Mouse (Mus musculus) urinary bladder, adult 2 months (tissue): ENCODE data around the gene Azin2. TPM values are rescaled to one million over a fixed set of nuclear protein-coding genes. Genes with fewer than 3 reads are reported as not detected.

ENCODE experiments used
- DNase-seq: peaks from one replicate; pipeline ENCODE4 v3.0.0; 2022; ENCODE audit warnings: low spot score
- polyA plus RNA-seq: library from polyadenylated mRNA; depleted of rRNA; stranded (reverse); fragments of >200 nt; gene quantifications from 2 replicates; pipeline ENCODE4 v1.2.3, GENCODE M21; 2012

Gene Azin2
- polyA plus RNA-seq, 1 experiment = 18.8 TPM

DNA sequence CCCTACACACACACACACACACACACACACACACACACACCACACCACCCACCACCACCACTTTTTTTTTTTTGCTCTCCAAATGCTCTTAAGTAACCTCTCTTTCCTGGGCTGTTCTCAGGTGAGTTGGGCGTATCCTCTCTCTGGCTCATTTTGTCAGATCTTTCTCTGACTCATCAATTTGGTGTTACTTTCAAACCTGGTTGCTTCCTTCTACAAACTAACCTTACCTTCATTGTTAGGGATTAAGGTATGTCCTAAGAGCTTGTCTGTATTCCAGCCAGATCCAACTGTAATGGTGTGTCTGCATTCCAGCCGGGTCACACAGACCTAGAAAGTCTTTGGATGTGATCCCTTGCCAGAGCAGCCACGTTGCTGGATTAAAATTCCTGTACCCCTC lies 15.0 kb upstream of the Azin2 start:
- no peak for DNase-seq

DNA sequence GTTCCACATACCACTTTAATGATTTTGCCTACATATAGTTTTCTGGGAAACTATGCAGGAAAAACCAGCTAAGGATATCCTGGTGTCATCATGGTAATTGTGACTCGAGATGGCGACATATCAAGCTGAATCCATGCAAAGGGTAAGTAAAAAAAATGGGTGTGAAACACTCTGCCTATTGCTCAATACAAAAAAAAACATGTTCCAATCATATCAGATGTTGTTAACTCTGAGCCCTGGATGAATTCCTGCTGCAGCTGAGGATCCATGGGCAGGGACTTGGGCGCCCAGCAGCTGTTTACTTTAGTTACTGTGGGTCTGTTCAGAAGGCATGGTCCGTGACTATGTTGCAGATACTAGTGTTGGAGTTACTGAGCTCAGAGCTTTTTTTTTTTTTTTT lies 14.3 kb upstream of the Azin2 start:
- no peak for DNase-seq

DNA sequence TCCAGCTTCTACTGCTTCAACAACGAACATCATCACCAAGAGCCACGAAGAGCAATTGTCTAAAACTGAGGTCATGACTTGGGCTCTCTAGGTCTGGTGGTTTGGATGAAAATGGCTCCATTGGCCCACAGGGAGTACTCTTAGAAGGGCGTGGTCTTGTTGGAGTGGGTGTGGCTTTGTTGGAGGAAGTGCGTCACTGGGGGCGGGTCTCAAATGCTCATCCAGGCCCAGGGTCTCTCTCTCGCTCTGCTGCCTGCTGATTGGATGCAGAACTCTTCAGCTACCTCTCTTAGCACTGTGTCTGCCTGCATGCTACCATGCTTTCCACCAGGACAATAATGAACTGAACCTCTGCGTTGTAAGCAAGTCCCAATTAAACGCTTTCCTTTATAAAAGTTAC lies 12.4 kb upstream of the Azin2 start:
- no peak for DNase-seq

DNA sequence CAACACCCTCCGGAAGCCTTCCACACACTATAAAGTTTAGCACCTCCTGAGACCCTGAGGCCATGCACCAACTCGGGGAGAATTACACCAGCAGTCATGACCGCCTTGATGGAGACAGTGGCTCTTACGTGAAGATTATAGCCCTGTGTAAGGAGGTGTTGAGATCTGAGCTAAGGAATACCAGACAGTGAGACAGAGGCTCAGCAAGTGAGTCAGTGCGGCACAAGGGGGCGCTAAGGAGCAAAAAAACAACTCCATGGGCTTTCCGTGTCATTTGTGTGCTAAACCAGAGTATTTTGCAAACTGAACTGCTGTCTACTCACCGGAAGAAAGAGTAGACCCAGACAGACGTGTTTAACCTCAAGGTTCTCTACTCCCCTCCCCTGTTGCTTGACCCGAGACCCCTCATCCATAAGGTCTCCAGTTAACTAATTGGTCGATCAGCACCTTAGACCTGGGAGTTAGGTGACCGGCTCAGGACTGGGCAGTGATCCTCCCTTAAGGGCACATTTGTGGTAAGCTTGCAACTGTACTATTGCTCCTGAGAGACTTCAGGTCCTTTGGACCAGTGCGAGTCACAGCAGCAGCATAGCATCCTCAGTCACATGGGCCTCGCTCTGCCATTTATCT lies 8.9 kb upstream of the Azin2 start:
- DNase-seq = peak; percentile 59

DNA sequence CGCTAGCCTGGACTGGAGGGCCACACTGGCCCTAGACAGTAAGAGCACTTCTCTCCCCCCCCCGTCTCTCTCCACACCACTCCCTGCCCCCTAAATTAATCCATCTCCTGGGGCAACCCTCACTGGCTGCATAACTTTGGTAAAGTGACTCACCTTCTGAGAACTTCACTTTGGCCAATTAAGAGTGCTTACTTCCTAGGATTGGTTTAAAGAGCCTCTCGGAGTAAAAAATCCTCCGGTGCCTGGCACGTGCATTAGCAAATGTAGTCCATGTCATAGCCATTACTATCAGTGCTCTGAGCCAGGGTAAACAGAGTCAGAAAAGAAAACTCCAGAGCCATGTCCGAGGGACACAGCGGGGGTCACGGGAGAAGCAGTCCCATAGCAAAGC lies 8.2 kb upstream of the Azin2 start:
- DNase-seq = no peak

DNA sequence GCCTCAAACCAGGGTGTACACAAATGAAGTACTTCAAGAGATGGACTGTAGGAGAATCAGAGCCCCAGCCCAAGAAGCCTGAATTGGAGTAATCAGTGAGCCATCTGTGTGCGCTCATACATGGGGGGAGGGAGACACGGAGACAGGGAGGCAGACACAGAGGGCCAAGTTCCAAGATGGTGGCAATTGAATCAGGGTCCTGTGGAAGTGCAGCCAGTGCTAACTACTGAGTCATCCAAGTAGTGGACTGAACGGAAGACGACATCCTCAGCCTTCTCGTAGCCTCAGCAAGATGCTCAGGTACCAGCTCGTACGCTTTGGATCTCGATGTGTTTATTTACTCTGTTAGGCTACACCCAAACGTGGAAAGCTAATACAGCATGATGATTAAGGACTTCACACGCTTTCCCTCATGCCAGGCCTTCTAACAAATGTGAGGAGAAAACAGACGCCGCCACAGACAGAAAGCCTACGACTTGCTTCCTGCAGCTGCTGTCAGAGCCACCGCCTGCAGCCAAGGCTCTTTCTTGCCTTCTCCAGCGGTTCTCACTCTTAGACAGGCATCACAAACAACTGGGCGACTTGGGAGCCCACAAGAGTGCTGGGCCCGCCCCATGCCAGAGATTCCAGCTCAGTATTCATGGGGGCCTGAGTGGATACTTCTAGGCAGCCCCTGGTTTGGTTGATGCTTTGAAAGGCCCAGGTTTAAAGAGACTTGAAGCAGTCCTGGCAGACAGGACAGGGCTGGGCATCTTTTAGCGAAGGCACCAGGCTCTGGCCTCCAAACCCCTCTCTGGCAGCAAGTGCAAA lies 7.6 kb upstream of the Azin2 start:
- DNase-seq = no peak

DNA sequence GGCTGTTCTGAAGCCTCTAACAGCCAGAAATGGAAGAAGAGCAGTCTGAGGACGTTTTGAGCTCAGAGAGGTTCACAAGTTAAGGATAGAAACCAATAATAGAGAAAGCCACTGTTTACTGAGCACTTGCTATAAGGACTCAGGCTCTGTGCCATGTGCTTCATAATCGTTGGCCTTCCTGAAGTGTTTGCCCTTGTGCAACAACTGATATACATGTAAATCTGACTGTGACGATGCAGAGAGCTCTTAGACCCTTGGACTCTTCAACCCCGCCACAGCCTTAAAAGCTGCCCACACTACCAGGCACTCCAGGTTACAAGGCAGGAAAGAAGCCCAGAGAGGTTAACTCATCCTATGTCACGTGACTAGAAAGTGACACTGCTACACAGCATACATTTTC lies 6.8 kb upstream of the Azin2 start:
- DNase-seq = no peak

DNA sequence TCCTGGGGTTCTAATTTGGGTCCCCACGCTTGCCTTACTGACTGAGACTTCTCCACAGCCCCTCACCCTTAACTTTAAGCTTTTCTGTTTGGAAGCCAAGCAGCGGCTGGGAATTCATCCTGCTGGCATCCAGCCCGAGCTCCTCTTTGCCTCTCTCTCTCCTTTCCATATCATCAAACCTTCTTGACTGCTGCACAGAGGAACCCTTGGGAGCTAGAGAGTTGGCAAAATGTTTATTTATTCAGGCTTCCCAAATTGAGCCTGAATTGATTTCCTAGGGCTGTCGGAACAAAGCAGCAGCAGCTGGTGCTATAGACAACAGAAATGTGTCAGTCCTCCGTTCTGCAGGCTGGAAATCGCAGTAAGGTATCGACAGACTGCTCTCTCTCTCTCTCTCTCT lies 4.5 kb upstream of the Azin2 start:
- no peak for DNase-seq

DNA sequence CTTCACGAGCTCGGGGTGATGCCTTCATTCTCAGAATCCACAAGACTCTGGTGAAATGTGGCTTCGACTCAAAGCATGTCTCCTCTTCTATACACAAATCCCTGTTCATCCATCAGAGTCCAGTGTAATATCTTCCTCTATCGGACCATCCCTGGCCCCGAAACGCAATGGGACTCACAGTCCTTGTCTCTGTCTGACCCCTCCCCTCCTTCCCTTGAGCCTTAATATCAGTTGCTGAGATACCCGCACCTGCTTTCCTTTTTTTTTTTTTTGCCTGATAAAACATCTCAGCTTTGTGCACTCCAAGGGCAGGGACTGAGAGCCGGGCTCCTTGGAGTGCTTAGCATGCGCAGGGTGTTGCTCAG lies 666 bp upstream of the Azin2 start:
- DNase-seq = no peak

DNA sequence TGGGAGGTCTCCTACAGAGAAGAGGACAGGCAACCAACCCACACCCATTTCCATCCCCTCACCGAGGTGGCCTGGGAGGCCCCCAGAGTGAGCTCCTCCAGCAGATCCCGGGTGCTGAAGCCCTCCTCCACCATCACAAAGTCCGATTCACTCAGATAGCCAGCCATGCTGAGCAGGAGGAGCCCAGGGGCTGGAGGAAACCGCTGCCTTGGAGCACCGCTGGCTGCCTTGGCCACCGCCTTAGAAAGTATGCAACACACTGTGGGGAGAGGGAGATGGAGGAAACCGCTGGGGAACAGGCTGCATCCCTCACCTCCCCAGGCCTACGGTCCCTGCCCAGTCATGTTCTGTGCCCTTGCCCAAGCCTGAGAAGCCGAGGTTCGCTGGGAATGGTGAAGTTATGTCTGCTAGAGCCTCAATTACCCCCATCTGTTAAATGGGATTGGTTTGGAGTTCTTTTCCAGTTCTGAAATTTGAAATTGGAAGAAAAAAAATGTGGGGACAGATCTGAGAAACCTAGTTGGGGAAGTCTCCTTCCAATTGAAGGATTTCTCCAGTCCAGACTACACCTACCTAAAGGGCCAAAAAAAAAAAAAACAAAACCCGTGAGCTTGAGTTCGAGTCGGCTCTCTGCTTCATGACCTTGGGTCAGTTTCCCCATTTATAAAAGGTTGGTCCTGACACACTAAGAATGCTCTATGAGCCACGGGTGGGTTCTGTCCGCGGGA lies 777 bp downstream of the Azin2 start:
- no peak for DNase-seq

DNA sequence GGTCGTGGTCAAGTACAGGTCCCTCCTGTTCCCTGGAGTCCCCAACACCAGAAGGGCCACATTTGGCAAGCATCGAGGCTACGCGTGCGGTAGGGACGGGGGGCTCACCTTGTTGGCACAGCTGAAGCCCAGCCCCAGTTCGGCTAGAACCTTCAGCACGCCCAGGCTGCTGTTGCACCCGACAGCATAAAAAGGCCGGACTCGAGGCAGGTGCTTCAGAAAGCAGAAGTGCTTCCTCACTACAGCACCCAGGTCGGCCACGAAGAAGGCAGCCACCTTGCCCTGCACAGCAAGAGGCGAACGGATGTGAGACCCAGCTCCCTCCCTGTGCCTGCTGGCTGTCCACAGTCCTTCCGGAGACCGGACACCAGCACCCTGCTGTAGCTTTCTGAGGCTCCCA lies 2.6 kb downstream of the Azin2 start:
- DNase-seq = no peak

DNA sequence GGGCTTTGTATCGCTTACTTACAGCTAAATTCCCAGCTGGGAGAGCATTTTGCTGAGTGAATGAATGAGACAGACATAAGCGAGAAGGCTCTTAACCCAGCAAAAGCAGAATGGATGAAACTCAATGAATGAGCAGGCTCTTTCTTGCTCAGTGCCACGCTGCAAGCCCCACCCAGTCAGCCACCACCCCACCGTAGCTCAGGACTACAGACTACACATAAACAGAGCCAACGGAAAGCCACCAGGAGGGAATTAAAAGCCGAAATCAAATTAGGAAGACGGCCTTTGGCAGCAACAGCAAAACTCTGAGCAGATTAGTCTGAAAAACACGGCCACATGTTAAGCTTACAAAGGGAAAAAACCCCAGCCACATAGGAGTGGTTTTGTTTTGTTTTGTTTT lies 3.4 kb downstream of the Azin2 start:
- no peak for DNase-seq

DNA sequence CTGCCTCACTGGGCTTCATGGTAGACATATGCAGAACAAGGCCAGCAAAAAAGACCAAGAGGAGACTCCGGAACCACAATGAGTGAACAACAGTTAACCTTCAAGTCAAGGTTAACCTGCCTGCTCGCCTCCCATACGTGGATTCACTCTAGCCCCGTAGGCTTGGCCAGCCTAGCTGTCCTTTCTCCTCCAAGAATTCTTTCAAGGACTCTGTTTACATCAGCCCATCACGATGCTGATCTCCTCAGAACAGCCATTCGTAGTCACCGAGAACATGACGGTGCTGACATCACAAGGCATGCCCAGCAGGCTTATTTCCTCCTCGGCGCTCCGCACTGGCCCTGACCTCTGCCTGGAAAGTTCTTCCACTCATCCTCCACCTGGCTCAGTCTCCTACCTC lies 4.1 kb downstream of the Azin2 start:
- DNase-seq = no peak

DNA sequence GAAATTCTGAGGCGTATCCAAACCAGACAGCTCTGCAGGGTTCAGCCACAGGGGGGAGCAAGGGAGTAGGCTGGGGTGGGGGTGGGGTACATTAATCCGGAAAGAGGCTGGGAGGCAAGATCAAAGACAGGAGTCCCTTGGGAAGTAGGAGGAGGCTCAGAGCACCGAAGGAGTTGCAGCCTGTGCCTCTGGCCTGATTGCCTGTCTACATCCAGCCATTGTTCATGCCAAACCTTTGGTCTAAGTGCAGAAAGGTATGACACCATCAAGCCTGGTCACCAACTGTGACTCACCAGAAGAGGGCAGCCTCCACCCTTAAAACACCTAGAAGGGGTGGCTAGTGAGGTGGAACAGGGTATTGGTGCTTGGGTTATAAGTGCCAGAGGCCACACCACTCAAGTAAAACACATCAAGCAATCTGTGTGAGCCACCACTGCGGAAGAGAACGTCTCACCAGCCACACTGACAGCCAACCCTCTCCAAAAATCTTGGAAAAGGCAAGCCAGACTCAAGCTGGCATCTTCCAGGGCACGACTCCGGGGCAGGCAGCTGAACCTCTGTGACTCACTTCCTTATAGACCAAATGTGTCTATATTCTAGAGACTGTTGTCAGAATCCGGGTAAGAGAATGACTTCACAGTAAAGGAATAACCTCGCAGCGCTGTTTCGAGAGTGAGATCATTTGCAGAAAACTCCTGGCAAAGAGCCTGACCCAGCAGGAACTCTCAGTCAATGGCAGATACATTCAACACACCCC lies 4.9 kb downstream of the Azin2 start:
- no peak for DNase-seq

DNA sequence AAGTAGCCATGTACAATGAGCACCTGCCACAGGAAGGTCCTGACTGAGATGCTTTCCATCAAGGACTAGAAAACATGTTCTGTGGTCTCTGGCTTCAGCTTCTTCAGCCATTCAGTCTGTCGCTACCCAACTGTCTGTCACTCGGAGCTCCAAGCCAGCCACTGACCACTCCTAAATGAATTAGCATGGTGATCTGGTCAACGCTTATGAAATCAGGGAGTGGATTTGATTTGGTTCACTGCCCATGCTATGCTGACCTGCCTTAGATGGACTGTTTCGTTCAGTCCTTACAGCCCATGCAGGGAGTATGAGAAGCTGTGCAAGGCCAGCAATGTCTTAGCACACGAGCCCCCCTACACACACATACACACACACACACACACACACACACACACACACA lies 8.4 kb downstream of the Azin2 start:
- no peak for DNase-seq

DNA sequence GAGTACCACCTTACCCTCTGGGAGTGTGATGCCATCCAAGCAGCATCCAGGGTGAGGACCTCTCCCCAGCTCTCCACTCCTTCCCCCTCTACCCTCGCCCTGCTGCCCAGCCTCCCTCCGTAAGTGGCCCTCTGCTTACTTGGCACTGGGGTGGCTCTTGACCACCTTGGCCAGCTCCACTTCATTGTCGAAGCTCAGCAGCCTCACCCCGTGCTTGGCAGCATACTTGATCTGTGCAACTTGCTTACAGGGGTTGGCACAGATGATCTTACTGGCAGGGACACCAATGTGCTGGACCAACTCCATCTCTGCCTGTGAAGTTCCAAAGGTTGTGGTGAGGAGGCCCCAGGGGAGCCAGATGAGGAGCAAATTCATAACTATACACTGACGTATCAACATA lies 11.8 kb downstream of the Azin2 start:
- no peak for DNase-seq

DNA sequence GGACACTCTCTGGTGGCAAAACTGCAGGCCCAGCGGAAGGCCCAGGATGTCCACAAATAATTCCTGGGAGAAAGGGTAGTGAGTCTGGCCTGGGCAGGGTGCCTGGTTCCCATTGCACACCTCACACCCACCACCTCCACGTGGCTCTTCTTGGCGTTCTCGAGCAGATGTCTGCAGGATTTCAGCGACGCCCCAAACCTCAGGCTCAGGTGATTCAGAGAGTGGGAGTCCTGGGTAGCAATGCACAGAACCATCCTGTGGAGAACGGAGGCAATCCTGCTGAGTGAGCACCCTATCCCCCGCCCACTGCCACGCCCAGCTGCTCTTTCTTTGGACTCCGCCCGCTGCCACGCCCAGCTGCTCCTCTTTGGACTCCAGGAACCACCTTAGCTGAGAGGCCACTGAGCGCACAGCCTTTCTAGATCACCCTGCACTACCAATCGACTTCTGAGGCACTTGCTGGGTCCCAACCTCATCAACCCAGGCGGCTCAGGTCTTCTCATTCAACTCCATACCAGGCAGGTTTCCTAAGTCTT lies 12.7 kb downstream of the Azin2 start:
- no peak for DNase-seq

DNA sequence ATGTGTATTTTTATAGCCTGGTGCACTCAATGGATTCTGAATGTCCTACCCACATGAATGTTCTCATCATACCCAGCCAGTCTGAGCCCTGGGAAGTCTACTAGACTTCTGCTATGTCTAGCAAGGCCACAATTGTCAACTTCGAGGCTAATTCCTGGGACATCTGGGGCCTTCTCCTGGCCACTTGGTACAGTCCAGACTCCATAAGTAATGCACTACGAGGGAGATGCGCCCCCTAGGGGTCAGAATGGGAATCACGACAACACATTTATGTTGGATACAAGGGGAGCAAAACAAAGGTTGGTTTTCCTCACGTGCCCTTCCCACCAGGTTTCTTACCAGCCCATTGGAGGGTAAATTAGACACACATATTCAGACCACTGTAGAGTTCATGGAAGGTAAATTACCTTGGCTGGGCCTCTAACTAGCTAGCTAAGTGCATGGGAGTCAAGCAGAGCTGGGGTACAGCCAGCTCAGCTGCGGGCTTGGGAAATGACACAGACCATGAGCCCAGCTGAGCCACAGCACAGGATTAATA lies 14.0 kb downstream of the Azin2 start:
- DNase-seq = no peak

DNA sequence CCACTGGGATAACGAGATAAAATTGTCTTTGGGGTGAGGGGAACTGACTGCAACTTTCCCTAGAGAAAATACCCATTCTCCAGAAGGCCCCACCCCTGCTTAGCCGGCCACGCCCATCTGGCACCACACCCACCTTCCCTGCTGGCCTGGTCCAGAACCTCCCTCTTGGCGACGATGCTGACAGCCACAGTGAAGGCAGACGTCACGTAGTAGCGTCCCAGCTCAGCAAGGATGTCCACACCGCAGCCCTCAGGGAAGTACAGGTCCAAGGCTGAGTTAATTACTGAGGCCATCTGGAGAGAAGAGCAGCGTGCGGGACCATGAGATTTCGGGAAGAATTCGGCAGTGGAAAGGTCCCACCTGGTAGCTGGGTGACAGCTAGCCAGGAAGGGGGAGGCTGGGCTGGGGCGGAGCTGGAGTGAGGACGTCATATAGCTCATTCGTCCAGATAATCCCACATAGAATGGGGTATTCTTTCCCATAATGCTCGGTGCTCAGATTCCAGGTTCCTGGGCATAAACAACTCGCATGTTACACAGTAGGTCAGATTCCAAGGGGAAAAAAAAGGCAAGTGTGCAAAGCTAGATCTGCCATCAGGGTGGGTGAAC lies 14.8 kb downstream of the Azin2 start:
- no peak for DNase-seq

DNA sequence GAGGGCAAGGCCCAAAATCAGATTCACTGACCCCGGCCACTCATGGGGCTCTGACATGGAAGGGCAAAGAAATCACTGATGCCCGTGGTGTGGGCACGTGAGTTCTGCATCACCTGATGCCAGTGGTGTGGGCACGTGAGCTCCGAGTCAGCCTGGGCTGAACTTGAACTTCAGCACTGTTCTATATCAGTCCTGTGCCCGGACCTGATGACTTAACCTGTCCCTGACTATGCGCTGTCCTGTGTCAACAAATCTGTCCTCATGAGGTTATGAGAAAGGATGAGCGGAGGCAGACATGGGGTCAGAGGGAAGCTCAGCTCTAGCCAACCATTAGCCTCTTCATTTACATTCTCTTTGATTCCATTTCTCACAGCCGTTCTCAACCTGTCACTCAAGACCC lies 15.5 kb downstream of the Azin2 start:
- DNase-seq = no peak

DNA sequence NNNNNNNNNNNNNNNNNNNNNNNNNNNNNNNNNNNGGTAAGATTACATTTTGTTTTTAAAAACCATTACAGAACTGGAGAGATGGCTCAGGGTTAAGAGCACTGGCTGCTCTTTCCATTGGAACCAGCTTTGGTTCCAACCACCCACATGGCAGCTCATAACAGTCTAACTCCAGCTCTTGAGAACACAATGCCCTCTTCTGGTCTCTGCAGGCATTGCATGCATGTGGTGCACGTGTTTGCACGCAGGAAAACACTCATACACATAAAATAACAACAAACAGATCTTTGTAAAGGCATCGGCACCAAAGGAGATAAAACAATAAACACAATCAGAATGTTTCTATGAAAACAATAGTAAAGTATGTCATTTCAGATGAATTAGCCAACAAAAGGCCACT lies 19.9 kb downstream of the Azin2 start:
- no peak for DNase-seq
